Mouse (Mus musculus) neural tube, embryonic 13.5 days (tissue): ENCODE results near the gene Usp20. TPM values are rescaled to one million over a fixed set of nuclear protein-coding genes. Genes with fewer than 3 reads are reported as not detected.

Experiments used
- ATAC-seq: fragments of 200-750 bp; cut with Nextera tagmentation; 2 replicates; pipeline ENCODE4 v1.8.0; 2017; ENCODE audit warnings: low read depth, mild to moderate bottlenecking, moderate TSS enrichment, moderate library complexity
- H3K27ac ChIP-seq: fragments of 300-500 bp; sonication (generic); replicated peaks from 2 replicates; pipeline ENCODE4 v1.5.1; 2015; ENCODE audit warnings: moderate library complexity, mild to moderate bottlenecking, inconsistent platforms
- H3K27me3 ChIP-seq: fragments of 300-500 bp; sonication (generic); 2 replicates; pipeline ENCODE4 v1.6.1; 2015; ENCODE audit warnings: mild to moderate bottlenecking, inconsistent platforms
- H3K36me3 ChIP-seq: fragments of 300-500 bp; sonication (generic); 2 replicates; pipeline ENCODE4 v1.6.1; 2015; ENCODE audit warnings: mild to moderate bottlenecking, inconsistent platforms
- H3K4me1 ChIP-seq: fragments of 300-500 bp; sonication (generic); replicated peaks from 2 replicates; pipeline ENCODE4 v1.6.1; 2015; ENCODE audit warnings: inconsistent platforms
- H3K4me2 ChIP-seq: fragments of 300-500 bp; sonication (generic); 2 replicates; pipeline ENCODE4 v1.6.1; 2015; ENCODE audit warnings: inconsistent platforms, mild to moderate bottlenecking, moderate library complexity
- H3K4me3 ChIP-seq: fragments of 300-500 bp; sonication (generic); 2 replicates; pipeline ENCODE4 v1.5.1; 2015; ENCODE audit warnings: mild to moderate bottlenecking, inconsistent platforms
- H3K9ac ChIP-seq: fragments of 300-500 bp; sonication (generic); 2 replicates; pipeline ENCODE4 v1.6.1; 2015; ENCODE audit warnings: moderate library complexity, mild to moderate bottlenecking, inconsistent platforms
- H3K9me3 ChIP-seq: fragments of 300-500 bp; sonication (generic); 2 replicates; pipeline ENCODE4 v1.6.1; 2016; ENCODE audit warnings: inconsistent platforms
- WGBS: fragments of 180-500 bp; shearing (Covaris S2); methylation state at CpG from one replicate; pipeline ENCODE4 v1.1.7; 2015; 5-methylcytosine and 5-hydroxymethylcytosine counted together
- polyA plus RNA-seq: library from polyadenylated mRNA; unstranded; fragments of >200 nt; fragmentation: Nextera tagmentation; extraction: Ambion mirVana; gene quantifications from 2 replicates; pipeline ENCODE4 v1.2.1, GENCODE M21; 2015

Gene Usp20
- polyA plus RNA-seq, 1 experiment from 2014 or later: 49.6 TPM

DNA sequence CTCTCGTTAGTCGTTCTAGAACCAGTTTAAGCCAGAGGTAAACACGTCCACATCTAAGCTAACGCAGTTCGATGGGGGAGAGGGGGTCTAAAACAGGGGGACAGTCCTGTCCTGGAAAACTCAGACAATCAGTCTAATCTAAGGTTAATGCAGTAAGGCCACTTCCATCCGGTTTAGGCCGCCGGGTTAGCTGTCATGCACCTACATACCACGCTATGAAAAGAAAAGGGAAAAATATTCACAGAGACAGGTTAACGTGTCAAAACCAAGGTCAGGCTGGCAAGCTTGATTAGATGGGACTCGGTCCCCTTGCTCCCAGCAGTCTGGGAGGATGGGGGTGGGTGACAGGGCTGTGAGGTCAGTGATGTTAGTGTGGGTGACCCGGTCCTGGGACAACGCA is 71.3 kb downstream of the Usp20 start:
- 92% methylated on average over 13 of the region's 13 CpGs for WGBS
- H3K4me2 ChIP-seq: no peak overlapping the region
- no peak for ATAC-seq
- H3K4me1 ChIP-seq: peaks cover 6% of the 10 kb centered on the region; the same call in 1 of the 2 replicates
- peaks cover 75% of the 10 kb centered on the region for H3K36me3 ChIP-seq
- H3K27me3 ChIP-seq: no peaks in the 10 kb centered on the region
- no peak overlapping the region for H3K4me3 ChIP-seq
- H3K9me3 ChIP-seq: no peaks in the 10 kb centered on the region
- H3K9ac ChIP-seq: no peak overlapping the region
- no peak overlapping the region for H3K27ac ChIP-seq

DNA sequence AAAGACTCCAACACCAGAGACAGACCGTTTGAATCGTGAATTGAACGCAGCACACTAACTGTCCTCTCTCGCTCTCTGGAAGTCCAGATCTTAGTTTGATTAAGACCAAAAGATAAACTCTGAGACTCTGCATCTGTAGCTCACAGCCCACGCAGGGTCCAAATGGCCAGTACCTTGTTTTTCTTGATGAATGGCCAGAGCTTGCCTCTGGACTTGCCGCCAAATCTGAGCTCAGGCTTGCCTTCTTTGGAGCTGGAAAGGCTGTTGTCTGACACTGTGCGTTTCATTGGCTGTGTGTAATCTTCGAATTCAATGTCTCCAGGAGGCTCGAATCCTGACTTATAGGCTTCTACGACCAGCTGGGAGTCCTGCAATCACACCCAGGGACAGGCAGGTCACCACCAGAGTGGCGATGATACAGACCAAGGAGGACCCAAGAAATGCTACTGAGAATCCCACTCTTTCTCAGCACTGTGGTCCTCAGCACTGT is 71.8 kb downstream of the Usp20 start:
- Histone ChIP-seq H3K27ac (no peak overlapping the region), H3K36me3 (peaks cover 73% of the 10 kb centered on the region), H3K4me3 (no peak overlapping the region), H3K4me1 (peaks cover 6% of the 10 kb centered on the region; the same call in 1 of the 2 replicates), H3K27me3 (no peaks in the 10 kb centered on the region), H3K9me3 (no peaks in the 10 kb centered on the region), H3K9ac (no peak overlapping the region), H3K4me2 (no peak overlapping the region)
- 94% methylated on average over 11 of the region's 11 CpGs for WGBS
- ATAC-seq: no peak

DNA sequence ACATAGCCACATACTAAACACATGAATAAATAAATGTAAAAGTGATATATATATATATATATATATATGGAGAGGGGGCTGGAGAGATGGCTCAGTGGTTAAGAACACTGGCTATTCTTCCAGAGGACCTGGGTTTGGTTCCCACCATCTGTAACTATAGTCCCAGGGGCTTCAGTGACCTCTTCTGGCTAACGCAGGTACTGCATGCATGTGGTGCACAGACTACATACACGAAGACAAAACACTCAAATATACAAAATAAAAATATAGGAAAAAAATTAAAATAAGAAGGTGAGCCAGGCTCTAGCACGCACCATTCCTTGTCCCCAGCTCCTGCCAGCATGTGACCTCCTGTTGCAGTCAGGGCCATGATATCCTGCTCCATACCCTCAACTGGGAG is 74.0 kb downstream of the Usp20 start:
- H3K4me3 ChIP-seq: no peak overlapping the region
- H3K4me1 ChIP-seq: peaks cover 6% of the 10 kb centered on the region; the same call in 1 of the 2 replicates
- H3K9me3 ChIP-seq: no peaks in the 10 kb centered on the region
- H3K27me3 ChIP-seq: no peaks in the 10 kb centered on the region
- no peak overlapping the region for H3K27ac ChIP-seq
- 97% methylated on average over 3 of the region's 3 CpGs for WGBS
- H3K4me2 ChIP-seq: no peak overlapping the region
- H3K9ac ChIP-seq: no peak overlapping the region
- H3K36me3 ChIP-seq: peaks cover 68% of the 10 kb centered on the region
- ATAC-seq: no peak

DNA sequence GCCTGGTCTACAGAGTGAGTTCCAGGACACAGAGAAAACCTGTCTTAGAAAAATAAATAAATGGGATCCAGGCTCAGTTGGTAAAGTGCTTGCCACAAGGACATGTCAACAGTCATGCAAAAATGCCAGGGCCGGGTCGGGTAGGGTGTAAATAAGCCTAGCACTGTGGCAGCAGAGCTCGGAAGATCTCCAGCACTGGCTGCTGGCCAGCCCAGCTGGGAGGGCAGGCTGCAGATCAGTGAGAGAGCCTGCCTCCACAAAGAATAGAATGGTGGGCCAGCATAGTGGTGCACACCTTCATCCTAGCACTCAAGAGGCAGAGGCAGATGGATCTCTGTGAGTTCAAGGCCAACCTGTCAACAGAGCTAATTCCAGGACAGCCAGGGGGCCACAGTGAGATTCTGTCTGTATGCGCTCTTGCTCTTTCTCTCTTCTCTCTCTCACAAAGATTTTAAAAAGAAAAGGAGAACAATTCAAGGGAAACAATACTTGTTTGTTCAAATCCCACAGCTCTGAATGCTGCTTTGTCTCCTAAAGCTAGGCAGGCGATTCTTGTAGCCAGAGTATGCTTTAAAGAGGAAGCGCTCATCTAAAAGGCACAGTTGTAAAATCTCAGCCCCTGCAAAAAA is 75.6 kb downstream of the Usp20 start:
- 57% methylated on average over 6 of the region's 6 CpGs for WGBS
- Histone ChIP-seq H3K4me1 (peaks cover 6% of the 10 kb centered on the region; the same call in 1 of the 2 replicates), H3K36me3 (peaks cover 58% of the 10 kb centered on the region), H3K4me2 (no peak overlapping the region), H3K9ac (no peak overlapping the region), H3K9me3 (no peaks in the 10 kb centered on the region), H3K27me3 (no peaks in the 10 kb centered on the region), H3K27ac (no peak overlapping the region; the same call in 1 of the 2 replicates), H3K4me3 (no peak overlapping the region)
- ATAC-seq: no peak

DNA sequence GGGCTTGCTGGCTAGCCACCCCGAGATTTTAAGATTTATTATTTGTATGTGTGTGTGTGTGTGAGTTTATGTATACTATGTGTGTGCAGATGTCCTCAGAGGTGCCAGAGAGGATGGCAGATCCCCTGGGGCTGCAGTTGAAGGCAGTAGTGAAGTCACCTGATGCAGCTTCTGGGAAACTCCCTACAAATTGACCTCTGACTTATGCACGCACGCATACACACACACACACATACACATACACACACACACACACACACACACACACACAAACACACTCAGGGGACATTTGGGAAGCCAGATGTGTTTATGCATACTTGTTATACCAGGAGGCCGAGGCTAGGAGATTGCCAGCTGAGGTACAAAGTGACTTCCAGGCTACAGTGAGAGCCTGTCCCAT is 76.4 kb downstream of the Usp20 start:
- H3K36me3 ChIP-seq: peaks cover 52% of the 10 kb centered on the region
- no peak overlapping the region for H3K4me2 ChIP-seq
- WGBS: 83% methylated on average over 4 of the region's 4 CpGs
- peaks cover 6% of the 10 kb centered on the region; the same call in 1 of the 2 replicates for H3K4me1 ChIP-seq
- no peak for ATAC-seq
- H3K9ac ChIP-seq: no peak overlapping the region
- no peaks in the 10 kb centered on the region for H3K9me3 ChIP-seq
- H3K27ac ChIP-seq: no peak overlapping the region
- H3K4me3 ChIP-seq: no peak overlapping the region
- no peaks in the 10 kb centered on the region for H3K27me3 ChIP-seq

DNA sequence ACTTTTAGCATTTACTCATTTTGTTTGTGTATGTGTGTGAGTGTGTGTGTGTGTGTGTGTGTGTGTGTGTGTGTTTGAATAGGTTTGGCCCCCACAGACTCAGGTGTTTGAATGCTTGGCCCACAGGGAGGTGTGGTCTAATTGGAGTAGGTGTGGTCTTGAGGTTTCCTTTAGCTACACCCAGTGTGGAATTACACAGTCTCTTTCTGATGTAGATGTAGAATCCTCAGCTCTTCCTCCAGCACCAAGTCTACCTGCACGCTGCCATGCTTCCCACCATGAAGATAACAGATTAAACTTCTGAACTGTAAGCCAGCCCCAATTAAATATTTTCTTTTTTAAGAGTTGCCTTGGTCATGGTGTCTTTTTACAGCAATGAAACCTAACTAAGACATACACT is 78.2 kb downstream of the Usp20 start:
- Histone ChIP-seq H3K4me3 (no peak overlapping the region), H3K9ac (no peak overlapping the region), H3K36me3 (peaks cover 35% of the 10 kb centered on the region), H3K27me3 (no peaks in the 10 kb centered on the region), H3K9me3 (no peaks in the 10 kb centered on the region), H3K27ac (no peak overlapping the region), H3K4me1 (peaks cover 6% of the 10 kb centered on the region; the same call in 1 of the 2 replicates), H3K4me2 (no peak overlapping the region)
- no peak for ATAC-seq
- 88% methylated on average over 1 of the region's 1 CpGs for WGBS

DNA sequence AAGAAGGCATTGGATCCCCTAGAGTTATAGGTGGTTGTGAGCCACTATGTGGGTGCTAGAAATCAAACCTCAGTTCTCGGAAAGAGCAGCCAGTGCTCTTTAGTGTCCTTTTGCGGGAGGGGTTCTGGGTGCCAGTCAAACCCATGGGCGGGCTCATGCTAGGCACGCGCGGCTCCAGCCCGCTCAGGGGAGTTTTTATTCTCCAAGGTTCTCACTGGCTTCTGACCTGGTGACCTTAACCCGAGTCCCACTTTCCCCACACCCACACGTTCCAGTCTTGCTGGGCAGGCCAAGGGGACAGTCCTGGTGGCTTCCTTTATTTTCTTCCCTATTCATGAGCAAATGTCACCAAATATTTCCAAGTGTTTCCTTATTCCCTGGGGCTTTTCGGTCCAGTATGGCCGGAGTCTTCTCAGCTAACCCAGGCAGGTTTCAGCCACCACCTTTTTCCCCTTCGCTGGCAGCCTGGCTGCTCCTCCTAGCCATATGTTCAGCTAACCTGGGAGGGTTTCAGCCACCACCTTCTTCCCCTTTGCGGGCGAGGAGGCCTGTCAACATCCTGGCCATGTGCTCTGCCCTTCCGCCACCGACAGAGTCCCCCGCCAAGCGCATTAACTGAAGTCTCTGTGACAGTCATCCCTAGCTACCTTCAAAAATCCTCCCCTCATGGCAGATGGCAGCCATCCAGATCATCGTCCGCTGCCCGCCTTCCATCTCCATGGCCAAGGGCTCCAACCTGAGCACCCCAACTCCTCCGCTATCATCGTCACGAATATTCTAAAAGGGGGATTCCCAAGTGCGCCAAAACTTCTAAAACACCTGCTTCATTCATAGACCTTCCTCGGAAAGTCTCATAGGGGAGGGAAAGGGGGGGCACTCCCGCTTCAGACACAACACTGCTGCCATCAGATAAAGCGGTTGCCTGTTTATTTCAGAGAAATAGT is 79.0 kb downstream of the Usp20 start:
- H3K9ac ChIP-seq: no peak overlapping the region

DNA sequence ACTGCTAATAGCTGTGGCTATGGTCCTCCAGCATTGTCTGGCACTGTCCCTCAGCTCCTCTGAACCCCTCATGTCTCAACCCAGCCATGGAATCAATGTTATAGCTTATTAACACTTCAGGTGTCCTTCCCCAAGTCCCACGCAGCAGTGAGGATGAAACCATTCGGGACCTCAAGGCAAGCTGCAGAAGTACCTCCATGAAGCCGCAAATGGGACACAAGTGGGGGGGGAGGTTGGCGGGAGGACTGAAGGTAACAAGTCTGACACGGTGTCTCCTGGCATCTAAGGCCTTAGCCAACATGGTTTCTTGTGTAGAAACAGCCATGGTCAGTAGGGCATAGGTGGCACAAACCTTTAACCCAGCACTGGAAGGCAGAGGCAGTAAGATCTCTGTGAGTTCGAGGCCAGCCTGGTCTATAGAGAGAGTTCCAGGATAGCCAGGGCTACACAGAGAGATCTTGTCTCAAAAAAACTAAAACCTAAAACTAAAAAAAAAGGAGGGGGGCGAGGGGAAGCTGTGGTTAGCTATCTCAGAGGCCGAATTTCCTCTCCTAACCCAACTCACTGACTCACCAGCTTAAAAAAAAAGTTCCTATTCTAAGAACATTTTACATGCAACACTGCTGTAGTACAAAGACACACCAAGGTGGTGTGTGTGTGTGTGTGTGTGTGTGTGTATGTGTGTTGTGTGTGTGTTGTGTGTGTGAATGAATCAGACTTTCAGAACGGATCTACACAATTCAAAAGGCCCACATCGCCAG is 80.0 kb downstream of the Usp20 start:
- no peak overlapping the region for H3K4me2 ChIP-seq
- WGBS: 92% methylated on average over 10 of the region's 10 CpGs
- ATAC-seq: no peak

More for the DNA sequence above, 79.0 kb downstream of the Usp20 start:
- no peak overlapping the region for H3K27ac ChIP-seq
- no peak overlapping the region for H3K4me3 ChIP-seq
- no peaks in the 10 kb centered on the region for H3K27me3 ChIP-seq
- WGBS: 87% methylated on average over 28 of the region's 28 CpGs
- ATAC-seq: no peak
- no peak overlapping the region for H3K4me2 ChIP-seq
- H3K36me3 ChIP-seq: peaks cover 27% of the 10 kb centered on the region
- no peaks in the 10 kb centered on the region for H3K9me3 ChIP-seq
- H3K4me1 ChIP-seq: peaks cover 6% of the 10 kb centered on the region; the same call in 1 of the 2 replicates

DNA sequence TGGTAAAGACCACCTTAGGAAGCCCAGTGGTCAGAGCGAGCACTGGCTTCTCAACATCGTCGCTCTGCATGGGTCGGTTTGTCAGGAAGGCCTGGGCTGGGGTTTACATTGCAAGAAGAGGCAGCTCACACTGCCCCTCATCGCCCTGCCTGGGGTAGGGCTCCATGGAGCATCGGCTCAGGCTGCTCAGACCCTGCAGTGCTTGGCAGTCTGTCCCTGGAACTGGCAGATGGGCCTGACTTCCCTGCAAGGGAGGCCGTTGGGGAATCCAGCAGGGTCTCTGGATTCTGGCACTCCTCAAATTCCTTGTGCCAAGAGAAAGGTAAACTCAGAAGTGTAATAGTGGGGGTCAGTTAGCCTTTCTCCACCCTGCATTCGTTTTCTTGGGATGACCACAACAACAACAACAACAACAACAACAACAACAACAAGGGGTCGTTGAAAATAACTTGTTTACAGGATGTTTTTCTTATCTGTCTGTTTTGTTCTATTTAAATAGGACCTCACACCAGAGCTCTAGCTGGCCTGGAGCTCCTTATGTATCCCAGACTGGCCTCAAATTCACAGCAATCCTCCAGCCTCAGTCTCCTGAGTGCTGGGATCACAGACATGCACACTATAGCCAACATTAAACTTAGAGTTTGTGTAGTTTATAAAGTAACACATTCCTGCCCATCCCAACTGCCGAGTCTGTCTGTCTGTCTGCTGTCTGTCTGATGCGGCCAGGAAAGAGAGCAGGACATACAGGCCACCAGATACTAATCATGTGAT is 84.1 kb downstream of the Usp20 start:
- 81% methylated on average over 11 of the region's 11 CpGs for WGBS
- H3K9me3 ChIP-seq: no peaks in the 10 kb centered on the region
- H3K27ac ChIP-seq: no peak overlapping the region
- H3K4me3 ChIP-seq: no peak overlapping the region
- peaks cover 3% of the 10 kb centered on the region; the same call in 1 of the 2 replicates for H3K36me3 ChIP-seq
- no peak for ATAC-seq
- H3K27me3 ChIP-seq: no peaks in the 10 kb centered on the region
- peaks cover 29% of the 10 kb centered on the region for H3K4me1 ChIP-seq
- no peak overlapping the region for H3K4me2 ChIP-seq
- H3K9ac ChIP-seq: no peak overlapping the region

More for the DNA sequence above, 80.0 kb downstream of the Usp20 start:
- no peak overlapping the region for H3K27ac ChIP-seq
- no peak overlapping the region for H3K9ac ChIP-seq
- peaks cover 12% of the 10 kb centered on the region for H3K4me1 ChIP-seq
- H3K9me3 ChIP-seq: no peaks in the 10 kb centered on the region
- no peak overlapping the region for H3K4me3 ChIP-seq
- peaks cover 17% of the 10 kb centered on the region for H3K36me3 ChIP-seq
- H3K27me3 ChIP-seq: no peaks in the 10 kb centered on the region

DNA sequence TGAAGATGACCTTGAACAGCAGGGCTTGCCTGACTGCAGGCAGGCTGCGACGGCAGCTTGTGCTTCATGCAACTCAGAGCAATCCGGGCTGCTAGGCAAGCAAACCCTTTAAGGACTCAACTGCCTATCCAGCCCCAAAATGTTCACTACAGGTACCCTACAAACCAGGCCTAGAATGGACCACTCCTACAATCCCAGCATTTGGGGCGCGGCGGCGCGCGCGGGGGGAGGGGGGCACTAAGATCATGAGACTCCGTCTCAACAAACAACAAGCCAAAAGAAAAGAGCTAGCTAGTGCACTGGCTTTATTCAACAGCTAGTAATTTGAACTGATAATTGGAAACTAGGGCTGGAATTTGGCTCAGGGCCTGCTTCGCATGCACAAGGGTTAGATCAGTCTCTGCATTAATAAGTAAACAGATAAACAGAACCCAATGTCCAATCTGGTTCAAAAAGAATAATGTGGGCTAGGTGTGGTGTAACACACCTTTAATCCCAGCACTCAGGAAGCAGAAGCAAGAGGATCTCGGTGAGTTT is 85.0 kb downstream of the Usp20 start:
- H3K27ac ChIP-seq: peak overlapping the region; percentile 61
- H3K27me3 ChIP-seq: no peaks in the 10 kb centered on the region
- no peak overlapping the region for H3K4me2 ChIP-seq
- H3K4me1 ChIP-seq: peaks cover 29% of the 10 kb centered on the region
- no peak overlapping the region for H3K4me3 ChIP-seq
- H3K36me3 ChIP-seq: peaks cover 8% of the 10 kb centered on the region
- H3K9me3 ChIP-seq: no peaks in the 10 kb centered on the region
- no peak for ATAC-seq
- H3K9ac ChIP-seq: peak overlapping the region; percentile 43; the same call in 1 of the 2 replicates
- 80% methylated on average over 13 of the region's 13 CpGs for WGBS

DNA sequence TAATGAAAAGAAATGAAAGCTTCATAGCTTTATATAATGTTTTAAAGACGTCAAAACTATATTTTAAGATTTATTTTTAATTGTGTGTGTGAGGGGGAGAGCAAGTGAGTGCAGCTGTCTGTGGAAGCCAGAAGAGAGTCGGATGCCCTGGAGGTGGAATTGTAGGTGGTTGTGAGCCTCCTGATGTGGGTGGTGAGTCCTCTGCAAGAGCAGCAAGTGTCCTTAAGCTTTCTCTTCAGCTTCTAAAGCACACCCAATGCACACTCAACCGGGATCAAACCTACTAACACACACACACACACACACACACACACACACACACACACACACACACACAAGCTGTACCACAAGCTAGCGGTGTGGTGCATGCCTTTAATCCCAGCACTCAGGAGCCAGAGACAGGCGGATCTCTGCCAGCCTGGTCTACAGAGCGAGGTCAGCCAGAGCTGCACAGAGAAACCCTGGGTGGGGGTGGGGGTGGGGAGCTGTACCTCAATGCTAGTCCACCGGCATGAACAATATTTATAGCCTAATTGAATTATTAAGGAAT is 85.7 kb downstream of the Usp20 start:
- H3K27me3 ChIP-seq: no peaks in the 10 kb centered on the region
- peaks cover 29% of the 10 kb centered on the region for H3K4me1 ChIP-seq
- peak; percentile 36; the same call in 1 of the 2 replicates for ATAC-seq
- no peak overlapping the region for H3K4me2 ChIP-seq
- H3K4me3 ChIP-seq: no peak overlapping the region
- peaks cover 14% of the 10 kb centered on the region for H3K36me3 ChIP-seq
- H3K9ac ChIP-seq: no peak overlapping the region
- H3K27ac ChIP-seq: peak overlapping the region; percentile 89
- WGBS: 35% methylated on average over 7 of the region's 7 CpGs
- 0 out of 2 replicates have a peak, but pooled peaks cover 2% of the 10 kb centered on the region for H3K9me3 ChIP-seq
